Mouse (Mus musculus) forebrain, embryonic 12.5 days (tissue): ENCODE data around the gene Zfhx3. TPM values are rescaled to one million over a fixed set of nuclear protein-coding genes. Genes with fewer than 3 reads are reported as not detected.

Source experiments
- ATAC-seq: fragments of 200-750 bp; cut with Nextera tagmentation; 2 replicates; pipeline ENCODE4 v1.8.0; 2017; ENCODE audit warnings: moderate TSS enrichment; ENCODE audit not compliant: low FRiP score
- H3K27ac ChIP-seq: fragments of 300-500 bp; sonication (generic); 2 replicates; pipeline ENCODE4 v1.5.1; 2016; ENCODE audit warnings: mild to moderate bottlenecking
- H3K27me3 ChIP-seq: fragments of 300-500 bp; sonication (generic); 2 replicates; pipeline ENCODE4 v1.6.1; 2016; ENCODE audit warnings: mild to moderate bottlenecking
- H3K36me3 ChIP-seq: fragments of 300-500 bp; sonication (generic); replicated peaks from 2 replicates; pipeline ENCODE4 v1.6.1; 2016; ENCODE audit warnings: mild to moderate bottlenecking
- H3K4me1 ChIP-seq: fragments of 300-500 bp; sonication (generic); 2 replicates; pipeline ENCODE4 v1.6.1; 2016
- H3K4me2 ChIP-seq: fragments of 300-500 bp; sonication (generic); 2 replicates; pipeline ENCODE4 v1.6.1; 2016; ENCODE audit warnings: mild to moderate bottlenecking, moderate library complexity
- H3K4me3 ChIP-seq: fragments of 300-500 bp; sonication (generic); replicated peaks from 2 replicates; pipeline ENCODE4 v1.5.1; 2016; ENCODE audit warnings: mild to moderate bottlenecking
- H3K9ac ChIP-seq: fragments of 300-500 bp; sonication (generic); 2 replicates; pipeline ENCODE4 v1.6.1; 2016; ENCODE audit warnings: mild to moderate bottlenecking
- H3K9me3 ChIP-seq: fragments of 300-500 bp; sonication (generic); 2 replicates; pipeline ENCODE4 v1.6.1; 2016
- whole genome bisulfite sequencing: fragments of 180-500 bp; shearing (Covaris S2); methylation state at CpG from one replicate; pipeline ENCODE4 v1.1.7; 2016; 5-methylcytosine and 5-hydroxymethylcytosine counted together
- polyA plus RNA-seq: library from polyadenylated mRNA; unstranded; fragments of >200 nt; fragmentation: Nextera tagmentation; extraction: Ambion mirVana; gene quantifications from 2 replicates; pipeline ENCODE4 v1.2.1, GENCODE M21; 2016

The Zfhx3 gene
- polyA plus RNA-seq, 1 experiment from 2014 or later = 30.5 TPM

- no peak for ATAC-seq
- Histone ChIP-seq H3K27me3 (no peaks in the 10 kb centered on the region), H3K4me2 (no peak overlapping the region), H3K9me3 (peaks cover 36% of the 10 kb centered on the region), H3K9ac (no peak overlapping the region), H3K4me3 (no peak overlapping the region), H3K4me1 (no peaks in the 10 kb centered on the region), H3K36me3 (peaks cover 93% of the 10 kb centered on the region), H3K27ac (no peak overlapping the region)
- WGBS = 92% methylated on average over 12 of the region's 12 CpGs
Observed at GRCm38 (mm10) chr8:108951560-108951959, 1009.1 kb downstream of the Zfhx3 start.

GRCm38 (mm10) chr8:108956416-108956815 is 1014.0 kb downstream of the Zfhx3 start:
- no peak for ATAC-seq
- Histone ChIP-seq H3K4me2 (peak overlapping the region; percentile 11; the same call in 1 of the 2 replicates), H3K36me3 (peaks cover 48% of the 10 kb centered on the region), H3K9ac (no peak overlapping the region), H3K9me3 (peaks cover 6% of the 10 kb centered on the region; the same call in 1 of the 2 replicates), H3K4me3 (0 out of 2 replicates have a peak overlapping the region, but pooled peaks have one; percentile 10), H3K4me1 (no peaks in the 10 kb centered on the region), H3K27me3 (no peaks in the 10 kb centered on the region), H3K27ac (no peak overlapping the region)
- 69% methylated on average over 37 of the region's 37 CpGs for WGBS

- no peaks in the 10 kb centered on the region for H3K27me3 ChIP-seq
- H3K36me3 ChIP-seq = no peaks in the 10 kb centered on the region
- H3K4me2 ChIP-seq = no peak overlapping the region
- no peak overlapping the region for H3K9ac ChIP-seq
- no peak for ATAC-seq
- no peaks in the 10 kb centered on the region for H3K4me1 ChIP-seq
- H3K9me3 ChIP-seq = no peaks in the 10 kb centered on the region
- WGBS = 77% methylated on average over 7 of the region's 7 CpGs
- H3K27ac ChIP-seq = no peak overlapping the region
- H3K4me3 ChIP-seq = no peak overlapping the region
Observed at GRCm38 (mm10) chr8:108962516-108962915, 1020.1 kb downstream of the Zfhx3 start.

- H3K4me3 ChIP-seq = no peak overlapping the region
- no peak overlapping the region for H3K4me2 ChIP-seq
- 82% methylated on average over 2 of the region's 2 CpGs for WGBS
- no peaks in the 10 kb centered on the region for H3K36me3 ChIP-seq
- no peak overlapping the region for H3K9ac ChIP-seq
- no peaks in the 10 kb centered on the region for H3K27me3 ChIP-seq
- no peak for ATAC-seq
- no peaks in the 10 kb centered on the region for H3K9me3 ChIP-seq
- H3K27ac ChIP-seq = no peak overlapping the region
- no peaks in the 10 kb centered on the region for H3K4me1 ChIP-seq
Observed at GRCm38 (mm10) chr8:108963181-108963580, 1020.7 kb downstream of the Zfhx3 start.

GRCm38 (mm10) chr8:108966041-108966440 is 1023.6 kb downstream of the Zfhx3 start:
- no peaks in the 10 kb centered on the region for H3K9me3 ChIP-seq
- H3K4me1 ChIP-seq = no peaks in the 10 kb centered on the region
- ATAC-seq = no peak
- H3K27me3 ChIP-seq = no peaks in the 10 kb centered on the region
- no peak overlapping the region for H3K27ac ChIP-seq
- no peak overlapping the region for H3K9ac ChIP-seq
- H3K36me3 ChIP-seq = no peaks in the 10 kb centered on the region
- H3K4me3 ChIP-seq = no peak overlapping the region
- WGBS = 83% methylated on average over 12 of the region's 12 CpGs
- H3K4me2 ChIP-seq = no peak overlapping the region

- no peak overlapping the region for H3K4me2 ChIP-seq
- no peak for ATAC-seq
- no peak overlapping the region for H3K4me3 ChIP-seq
- H3K27me3 ChIP-seq = no peaks in the 10 kb centered on the region; the same call in 1 of the 2 replicates
- no peak overlapping the region for H3K9ac ChIP-seq
- H3K27ac ChIP-seq = no peak overlapping the region
- H3K9me3 ChIP-seq = no peaks in the 10 kb centered on the region
- no peaks in the 10 kb centered on the region for H3K4me1 ChIP-seq
- no peaks in the 10 kb centered on the region for H3K36me3 ChIP-seq
- WGBS = 92% methylated on average over 9 of the region's 9 CpGs
Observed at GRCm38 (mm10) chr8:108973639-108974325, 1031.3 kb downstream of the Zfhx3 start.

- no peaks in the 10 kb centered on the region; the same call in 1 of the 2 replicates for H3K27me3 ChIP-seq
- no peaks in the 10 kb centered on the region for H3K9me3 ChIP-seq
- no peak overlapping the region for H3K4me2 ChIP-seq
- no peak for ATAC-seq
- WGBS = 66% methylated on average over 11 of the region's 11 CpGs
- H3K9ac ChIP-seq = no peak overlapping the region
- no peak overlapping the region for H3K4me3 ChIP-seq
- no peaks in the 10 kb centered on the region for H3K4me1 ChIP-seq
- H3K27ac ChIP-seq = no peak overlapping the region
- H3K36me3 ChIP-seq = no peaks in the 10 kb centered on the region
Observed at GRCm38 (mm10) chr8:108977693-108978361, 1035.4 kb downstream of the Zfhx3 start.

GRCm38 (mm10) chr8:108978362-108978750 is 1035.9 kb downstream of the Zfhx3 start:
- Histone ChIP-seq H3K36me3 (no peaks in the 10 kb centered on the region), H3K27ac (no peak overlapping the region)

GRCm38 (mm10) chr8:108984904-108985303 is 1042.5 kb downstream of the Zfhx3 start:
- no peaks in the 10 kb centered on the region for H3K27me3 ChIP-seq
- H3K4me2 ChIP-seq = no peak overlapping the region
- H3K9me3 ChIP-seq = no peaks in the 10 kb centered on the region
- no peaks in the 10 kb centered on the region for H3K36me3 ChIP-seq
- 82% methylated on average over 2 of the region's 2 CpGs for WGBS
- H3K27ac ChIP-seq = no peak overlapping the region
- no peak overlapping the region for H3K4me3 ChIP-seq
- no peaks in the 10 kb centered on the region for H3K4me1 ChIP-seq
- no peak for ATAC-seq
- no peak overlapping the region for H3K9ac ChIP-seq

More at GRCm38 (mm10) chr8:108978362-108978750, 1035.9 kb downstream of the Zfhx3 start:
- H3K9ac ChIP-seq = no peak overlapping the region
- no peaks in the 10 kb centered on the region for H3K4me1 ChIP-seq
- H3K4me3 ChIP-seq = no peak overlapping the region
- H3K4me2 ChIP-seq = no peak overlapping the region
- ATAC-seq = no peak
- H3K27me3 ChIP-seq = no peaks in the 10 kb centered on the region; the same call in 1 of the 2 replicates
- 87% methylated on average over 7 of the region's 7 CpGs for WGBS
- H3K9me3 ChIP-seq = no peaks in the 10 kb centered on the region

GRCm38 (mm10) chr8:108989841-108990240 is 1047.4 kb downstream of the Zfhx3 start:
- no peak overlapping the region for H3K4me2 ChIP-seq
- no peaks in the 10 kb centered on the region for H3K36me3 ChIP-seq
- H3K9me3 ChIP-seq = no peaks in the 10 kb centered on the region
- no peaks in the 10 kb centered on the region for H3K4me1 ChIP-seq
- WGBS = 87% methylated on average over 5 of the region's 5 CpGs
- H3K4me3 ChIP-seq = no peak overlapping the region
- no peak overlapping the region for H3K27ac ChIP-seq
- no peak overlapping the region for H3K9ac ChIP-seq
- no peak for ATAC-seq
- H3K27me3 ChIP-seq = no peaks in the 10 kb centered on the region

GRCm38 (mm10) chr8:108990537-108990936 is 1048.1 kb downstream of the Zfhx3 start:
- Histone ChIP-seq H3K36me3 (no peaks in the 10 kb centered on the region), H3K4me3 (no peak overlapping the region), H3K27ac (no peak overlapping the region), H3K4me2 (no peak overlapping the region), H3K4me1 (no peaks in the 10 kb centered on the region), H3K9ac (no peak overlapping the region), H3K27me3 (no peaks in the 10 kb centered on the region), H3K9me3 (no peaks in the 10 kb centered on the region)
- no peak for ATAC-seq
- 89% methylated on average over 6 of the region's 6 CpGs for WGBS

GRCm38 (mm10) chr8:108991395-108991794 is 1049.0 kb downstream of the Zfhx3 start:
- WGBS = 89% methylated on average over 5 of the region's 5 CpGs
- Histone ChIP-seq H3K4me1 (no peaks in the 10 kb centered on the region), H3K36me3 (no peaks in the 10 kb centered on the region), H3K9me3 (no peaks in the 10 kb centered on the region), H3K9ac (no peak overlapping the region), H3K27ac (no peak overlapping the region), H3K4me2 (no peak overlapping the region), H3K27me3 (no peaks in the 10 kb centered on the region), H3K4me3 (no peak overlapping the region)
- no peak for ATAC-seq

GRCm38 (mm10) chr8:108993718-108994117 is 1051.3 kb downstream of the Zfhx3 start:
- Histone ChIP-seq H3K4me1 (no peaks in the 10 kb centered on the region), H3K4me2 (no peak overlapping the region), H3K9me3 (no peaks in the 10 kb centered on the region), H3K9ac (no peak overlapping the region), H3K4me3 (no peak overlapping the region), H3K36me3 (no peaks in the 10 kb centered on the region), H3K27me3 (no peaks in the 10 kb centered on the region), H3K27ac (no peak overlapping the region)
- WGBS = 92% methylated on average over 2 of the region's 2 CpGs
- no peak for ATAC-seq
